Mouse (Mus musculus) cerebellum, adult 2 months (tissue): Measurements from ENCODE around the gene Ifnlr1.

Experiments
- CTCF ChIP-seq: fragments of 200-500 bp; IDR thresholded peaks from 2 replicates; pipeline ENCODE4 v1.5.1; 2011; ENCODE audit warnings: low read depth, mild to moderate bottlenecking, control low read depth, low read length, moderate library complexity, borderline replicate concordance; ENCODE audit not compliant: insufficient read depth
- POLR2A ChIP-seq: fragments of 200-500 bp; IDR thresholded peaks from 2 replicates; pipeline ENCODE4 v1.6.1; 2011; ENCODE audit warnings: low read length, control low read depth, borderline replicate concordance; ENCODE audit not compliant: insufficient read depth

DNA sequence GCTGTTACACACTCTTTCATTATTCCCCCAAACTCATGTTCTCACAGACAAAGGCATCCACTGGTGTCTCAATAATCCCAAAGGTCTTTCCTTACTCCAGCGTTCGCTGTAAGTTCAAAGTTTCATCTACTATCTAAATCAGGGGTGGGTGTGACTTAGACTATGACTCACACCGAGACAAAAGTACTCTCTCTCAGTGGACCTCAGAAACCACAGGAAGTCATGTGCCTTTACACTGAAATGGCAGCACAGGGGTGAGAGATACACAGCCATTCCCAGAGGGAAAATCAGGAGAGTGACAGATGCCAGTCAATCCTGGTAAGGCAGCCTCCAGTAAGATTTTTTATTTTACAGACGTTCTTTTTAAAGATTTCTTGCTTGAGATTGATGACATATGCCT is 6.8 kb downstream of the Ifnlr1 start:
- no peak for TF ChIP-seq POLR2A
- no peak for TF ChIP-seq CTCF
